Mouse (Mus musculus) left cerebral cortex, adult 11 months (tissue): ENCODE data around the gene Adarb2.
A peak's percentile ranks its signal among the peaks of the same experiment; 100 is the strongest.

Source experiments
- DNase-seq: peaks from one replicate; pipeline ENCODE4 v3.0.0; 2022; ENCODE audit warnings: low spot score

Gene Adarb2

DNA sequence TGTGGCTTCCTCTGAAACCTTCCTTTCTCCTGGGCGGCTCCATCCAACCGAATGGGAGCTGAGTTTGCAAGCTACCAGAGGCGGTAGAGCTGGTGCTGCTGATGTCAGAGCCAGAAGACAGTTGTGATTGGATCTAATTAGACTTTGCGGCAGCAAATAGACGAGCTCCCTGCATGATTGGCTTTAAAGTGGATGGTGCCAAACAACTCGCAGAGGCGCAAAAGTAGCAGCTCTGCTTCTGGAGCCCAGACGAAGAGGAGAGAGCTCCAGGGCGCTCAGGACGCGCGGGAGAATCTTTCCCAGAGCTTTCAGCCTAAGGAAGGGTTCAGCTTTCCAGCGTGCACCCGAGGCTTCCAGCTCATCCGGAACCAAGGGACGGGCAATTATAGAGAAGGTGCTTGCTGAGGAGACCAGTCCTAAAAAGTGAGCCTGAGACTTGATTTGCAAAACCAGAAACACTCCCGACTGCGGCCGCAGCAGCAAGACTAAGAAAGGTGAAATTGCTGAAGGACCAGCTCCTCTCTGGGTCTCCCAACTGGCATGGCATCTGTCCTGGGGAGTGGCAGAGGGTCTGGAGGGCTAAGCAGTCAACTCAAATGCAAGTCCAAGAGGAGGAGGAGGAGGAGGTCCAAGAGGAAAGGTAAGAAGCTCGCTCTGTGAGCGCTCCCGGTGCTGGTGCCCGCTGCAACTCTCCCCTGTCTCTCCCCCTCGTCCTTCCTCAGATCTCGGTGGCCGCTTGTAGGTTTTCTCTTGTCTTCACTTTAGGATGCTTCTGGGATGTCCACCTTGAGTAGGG is at the start of gene Adarb2:
Gene Adarb2, plus strand, starts transcription at position 186 of the 796 bp plus-strand sequence.
- peak; percentile 53 for DNase-seq

- DNase-seq, result peak; percentile 21
Observed at GRCm38 (mm10) chr13:8173800-8174199, 28.9 kb upstream of the Adarb2 start.

DNA sequence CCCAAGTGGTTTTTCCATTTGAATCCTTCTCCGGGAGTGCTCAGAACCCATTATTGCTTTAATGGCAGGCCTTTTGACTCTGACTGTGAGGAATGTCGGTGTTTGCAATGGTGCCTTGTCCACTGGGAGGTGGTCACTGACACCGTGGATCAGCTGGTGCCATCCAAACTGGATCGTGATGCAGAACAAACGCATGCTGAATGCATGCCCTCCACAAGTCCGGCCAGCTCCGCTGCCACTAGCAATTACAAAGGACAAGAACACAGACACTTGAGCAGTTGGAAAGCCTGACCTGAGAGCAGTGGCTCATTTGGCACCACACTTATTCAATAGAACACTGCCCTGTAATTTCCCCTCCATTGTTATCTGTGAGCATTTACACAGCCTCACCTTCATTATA is 10.7 kb upstream of the Adarb2 start:
- DNase-seq, result no peak

DNA sequence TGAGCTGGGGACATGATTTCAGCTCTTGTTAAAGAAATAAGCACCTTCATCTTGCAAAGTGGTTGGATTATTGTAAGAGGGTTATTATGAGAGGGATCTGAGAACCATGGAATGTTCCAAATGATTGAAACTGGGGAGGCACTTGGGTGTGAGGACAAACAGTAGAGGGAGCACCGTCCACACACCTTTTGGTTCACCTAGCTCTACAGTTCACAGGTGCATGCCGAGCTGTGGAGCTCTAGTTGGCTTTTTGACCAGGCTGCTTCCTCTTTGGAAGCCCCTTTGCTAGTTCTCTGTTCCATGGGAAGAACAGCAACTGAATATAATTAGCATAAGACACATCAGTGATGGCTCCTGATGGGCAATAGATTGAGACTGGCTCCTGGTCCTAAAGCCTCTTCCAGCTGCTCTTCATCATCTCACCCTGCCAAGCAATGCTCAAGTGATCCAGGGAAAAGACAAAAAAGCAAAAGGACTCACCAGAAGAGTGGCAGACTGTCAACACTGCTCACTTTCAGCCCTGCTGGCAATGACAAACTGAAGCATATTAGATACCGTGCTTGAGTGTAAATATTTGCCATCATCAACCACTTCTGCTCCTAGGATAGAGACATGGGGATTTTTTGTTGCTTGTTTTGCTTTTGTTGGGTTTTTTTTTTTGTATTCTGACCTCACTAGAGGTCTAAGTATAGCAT is 3.3 kb upstream of the Adarb2 start:
- DNase-seq, result no peak

- DNase-seq, result no peak
Observed at GRCm38 (mm10) chr13:8203477-8203813, 779 bp downstream of the Adarb2 start.

- no peak for DNase-seq
Observed at GRCm38 (mm10) chr13:8207337-8207736, 4.7 kb downstream of the Adarb2 start.

DNA sequence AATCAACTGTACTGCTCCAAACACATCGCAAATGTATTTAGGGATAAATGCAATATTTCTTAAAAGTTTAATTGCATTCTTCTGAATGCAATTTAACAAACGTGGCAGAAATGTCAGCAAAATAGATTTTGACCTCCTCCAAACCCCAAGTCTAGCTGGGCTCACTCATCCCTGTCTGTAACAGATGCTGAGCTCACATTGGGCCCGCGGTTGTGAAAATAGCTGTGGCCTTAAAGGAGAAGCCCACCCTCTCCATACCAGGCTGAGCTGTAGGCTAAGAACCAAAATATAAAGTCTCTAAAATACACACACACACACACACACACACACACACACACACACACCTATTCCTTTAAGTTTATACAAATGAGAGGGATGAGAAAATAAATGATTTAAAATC is 8.1 kb downstream of the Adarb2 start:
- DNase-seq, result no peak

DNA sequence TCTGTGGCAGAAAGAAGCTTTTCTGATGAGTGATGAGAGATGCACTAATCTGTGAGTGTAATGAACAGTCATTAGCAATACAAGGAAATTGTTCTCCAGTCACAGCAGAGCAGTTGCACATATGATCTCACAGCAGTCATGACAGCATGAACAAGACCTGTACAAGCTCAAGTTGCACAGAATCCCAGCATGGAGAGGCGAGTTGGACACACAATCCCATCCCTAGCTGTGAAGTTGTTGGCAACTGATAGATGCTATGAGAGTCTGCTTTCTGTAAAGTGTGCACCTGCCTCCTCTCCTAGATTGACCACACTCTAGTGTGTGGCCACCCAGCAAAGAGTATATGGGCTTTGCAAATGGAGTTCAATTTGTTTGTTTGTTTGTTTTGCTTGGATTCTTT is 36.2 kb downstream of the Adarb2 start:
- no peak for DNase-seq

DNA sequence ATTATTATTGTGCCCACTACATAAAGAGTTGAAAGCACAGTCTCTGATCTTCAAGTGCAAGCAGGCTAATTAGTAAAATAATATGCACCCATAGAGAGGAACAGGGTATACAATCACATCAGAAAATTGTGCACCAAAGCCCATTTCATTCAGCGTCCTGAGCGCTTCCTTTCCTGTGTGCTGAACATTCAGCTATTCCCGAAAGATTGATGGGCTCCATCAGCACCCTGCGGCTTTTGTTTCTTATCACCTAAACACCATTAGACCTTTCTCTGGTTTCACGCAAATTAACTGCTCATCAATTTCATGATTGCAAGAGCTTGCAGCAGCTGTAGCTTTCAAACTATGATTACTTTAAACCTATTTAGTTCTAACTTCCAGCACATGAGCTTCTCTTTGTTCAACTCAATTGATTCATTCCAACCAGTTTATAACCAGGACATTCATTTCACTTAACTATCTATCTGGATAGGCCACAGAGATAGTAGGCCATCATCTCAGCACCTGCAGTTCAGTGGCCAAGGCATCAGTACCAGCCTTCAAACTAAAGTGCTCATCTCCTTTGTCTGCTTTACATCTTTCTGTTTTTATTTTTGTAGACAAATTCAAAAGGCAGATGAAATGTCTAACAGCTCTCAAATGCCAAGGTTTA is 45.5 kb downstream of the Adarb2 start:
- no peak for DNase-seq

DNA sequence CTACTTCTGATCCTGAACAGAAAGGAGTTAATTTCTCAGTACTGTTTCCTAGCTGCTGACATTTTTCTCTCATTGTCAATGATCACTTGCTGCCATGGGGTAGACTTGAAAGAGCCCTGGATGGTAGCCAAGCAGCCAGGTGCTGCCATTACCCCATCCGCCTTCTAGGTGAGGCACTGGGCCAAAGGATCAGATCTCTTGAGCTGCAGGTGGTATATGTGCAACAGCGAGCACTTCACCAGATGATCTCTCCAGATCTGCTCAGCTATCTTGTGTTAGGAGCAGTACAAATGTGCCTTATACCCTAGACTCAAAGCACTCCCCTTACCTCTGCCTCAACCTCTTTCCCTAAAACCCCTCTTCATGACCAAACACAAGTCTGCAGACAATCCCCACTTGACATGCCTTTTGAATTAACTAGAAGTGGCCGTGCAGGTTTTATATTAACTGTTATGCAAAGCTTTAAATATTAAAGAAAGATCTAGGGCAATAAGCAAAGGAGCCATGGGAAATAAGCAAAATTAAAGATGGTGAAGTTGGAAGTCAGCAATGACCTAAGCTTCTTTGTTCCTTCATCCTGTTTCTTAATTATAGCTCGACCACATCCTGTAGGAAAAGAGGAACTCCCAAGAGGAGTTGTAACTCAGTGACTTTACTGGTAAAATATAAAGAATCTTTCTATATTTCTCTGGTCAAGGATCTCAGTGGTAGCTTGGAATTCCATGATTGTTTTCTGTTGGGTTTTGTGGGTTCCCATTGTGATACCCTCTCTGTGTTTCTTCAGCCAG is 69.7 kb downstream of the Adarb2 start:
- DNase-seq, result no peak

DNA sequence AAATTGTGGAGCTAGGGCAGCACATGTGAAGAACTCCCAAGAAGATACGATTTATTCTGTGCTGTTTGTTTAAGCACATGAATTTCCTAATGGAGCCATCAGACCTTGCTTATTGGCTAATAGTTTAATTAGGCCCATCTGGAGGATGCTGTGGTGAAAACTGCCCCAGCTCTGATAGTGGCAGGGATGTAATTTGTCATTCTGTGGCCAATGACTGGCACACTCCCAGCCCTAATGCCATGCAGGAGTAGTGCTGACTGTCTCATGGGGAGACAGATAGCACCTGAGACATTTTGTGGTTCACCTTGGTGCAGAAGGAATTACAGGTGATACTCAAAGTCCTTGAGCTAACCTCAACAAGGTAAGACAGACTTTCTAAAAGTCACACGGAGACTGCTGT is 80.5 kb downstream of the Adarb2 start:
- DNase-seq, result no peak

GRCm38 (mm10) chr13:8316347-8317141 is 113.9 kb downstream of the Adarb2 start:
- DNase-seq, result no peak

- no peak for DNase-seq
Observed at GRCm38 (mm10) chr13:8333589-8334455, 131.2 kb downstream of the Adarb2 start.

GRCm38 (mm10) chr13:8334580-8334979 is 131.9 kb downstream of the Adarb2 start:
- DNase-seq, result no peak

- no peak for DNase-seq
Observed at GRCm38 (mm10) chr13:8341086-8341807, 138.6 kb downstream of the Adarb2 start.

GRCm38 (mm10) chr13:8347147-8347546 is 144.5 kb downstream of the Adarb2 start:
- DNase-seq, result no peak

DNA sequence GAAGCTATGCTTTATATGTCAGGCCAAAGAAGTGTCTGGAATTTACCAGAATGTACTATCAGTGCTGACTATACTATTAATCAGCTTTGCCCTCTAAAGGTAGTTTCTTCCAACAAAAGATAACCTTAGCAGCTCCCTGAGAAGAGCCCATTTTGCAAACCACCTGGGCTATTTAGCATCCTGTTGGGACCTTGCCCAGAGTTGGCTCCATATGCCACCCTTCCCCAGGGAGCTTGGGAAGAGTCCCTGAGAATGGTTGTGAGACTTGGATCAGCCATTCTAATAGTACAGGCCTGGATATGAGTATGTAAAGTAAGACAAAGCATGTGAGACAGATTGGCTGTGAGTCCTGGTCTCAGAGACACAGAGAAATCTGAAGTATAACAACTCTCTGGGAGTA is 149.7 kb downstream of the Adarb2 start:
- DNase-seq, result no peak

GRCm38 (mm10) chr13:8352952-8353351 is 150.3 kb downstream of the Adarb2 start:
- DNase-seq, result no peak

- no peak for DNase-seq
Observed at GRCm38 (mm10) chr13:8365523-8365922, 162.9 kb downstream of the Adarb2 start.

DNA sequence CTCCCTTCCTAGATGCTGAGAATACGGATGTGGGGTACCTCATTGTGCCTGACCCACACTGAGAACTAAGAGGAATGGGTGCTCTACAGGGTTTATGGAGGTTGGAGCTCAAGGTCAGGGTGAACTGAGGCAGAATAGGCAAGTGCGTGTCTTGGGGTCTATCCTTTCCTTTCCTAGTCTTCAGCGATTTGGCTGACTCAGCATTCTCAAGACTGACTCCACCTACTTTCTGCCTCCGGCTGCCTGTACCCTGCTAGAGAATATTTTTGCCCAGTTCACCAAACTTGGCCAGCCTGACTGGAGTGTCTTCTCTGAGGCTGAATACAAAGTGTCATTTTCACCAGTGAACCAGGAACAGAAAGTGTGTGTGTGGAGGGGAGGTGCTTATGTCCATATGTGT is 163.4 kb downstream of the Adarb2 start:
- no peak for DNase-seq
